Mouse (Mus musculus) thymus, adult 2 months (tissue): ENCODE measurements at regions not wholly inside any gene's neighbourhood (a gene's known extent, or its start where the extent isn't known, plus 50 kb on each side); places are given as distances from the start of the nearest gene placed in this dataset.

Source experiments
- DNase-seq: peaks from one replicate; pipeline ENCODE4 v3.0.0; 2021
- H3K27ac ChIP-seq: fragments of 200-500 bp; 2 replicates; pipeline ENCODE4 v1.5.1; 2012; ENCODE audit warnings: low read length, control low read depth; ENCODE audit not compliant: control insufficient read depth, insufficient read depth
- H3K27me3 ChIP-seq: fragments of 200-500 bp; 2 replicates; pipeline ENCODE4 v1.6.1; 2012; ENCODE audit warnings: mild to moderate bottlenecking, low read length, moderate library complexity, mixed read lengths; ENCODE audit not compliant: control insufficient read depth, insufficient read depth
- H3K36me3 ChIP-seq: fragments of 200-500 bp; 2 replicates; pipeline ENCODE4 v1.6.1; 2012; ENCODE audit warnings: mild to moderate bottlenecking, low read length, moderate library complexity; ENCODE audit not compliant: control insufficient read depth, insufficient read depth
- H3K4me1 ChIP-seq: fragments of 200-500 bp; replicated peaks from 2 replicates; pipeline ENCODE4 v1.6.1; 2012; ENCODE audit warnings: low read length; ENCODE audit not compliant: control insufficient read depth, insufficient read depth
- H3K4me3 ChIP-seq: fragments of 200-500 bp; 2 replicates; pipeline ENCODE4 v1.5.1; 2012; ENCODE audit warnings: mild to moderate bottlenecking, low read length, control low read depth, moderate library complexity; ENCODE audit not compliant: control insufficient read depth, insufficient read depth
- CTCF ChIP-seq: fragments of 200-500 bp; IDR thresholded peaks from 2 replicates; pipeline ENCODE4 v1.5.1; 2012; ENCODE audit warnings: mild to moderate bottlenecking, control low read depth, low read length, moderate library complexity, borderline replicate concordance; ENCODE audit not compliant: control insufficient read depth, poor library complexity, insufficient read depth; ENCODE audit errors: extremely low read depth
- POLR2A ChIP-seq: fragments of 200-500 bp; IDR thresholded peaks from 2 replicates; pipeline ENCODE4 v1.6.1; 2012; ENCODE audit warnings: mild to moderate bottlenecking, low read length, control low read depth, moderate library complexity; ENCODE audit not compliant: control insufficient read depth, poor library complexity, insufficient read depth; ENCODE audit errors: extremely low read depth
- WGBS: fragments of 180-500 bp; shearing (Covaris S2); methylation state at CpG from one replicate; pipeline ENCODE4 v1.1.7; 2018; 5-methylcytosine and 5-hydroxymethylcytosine counted together

DNA sequence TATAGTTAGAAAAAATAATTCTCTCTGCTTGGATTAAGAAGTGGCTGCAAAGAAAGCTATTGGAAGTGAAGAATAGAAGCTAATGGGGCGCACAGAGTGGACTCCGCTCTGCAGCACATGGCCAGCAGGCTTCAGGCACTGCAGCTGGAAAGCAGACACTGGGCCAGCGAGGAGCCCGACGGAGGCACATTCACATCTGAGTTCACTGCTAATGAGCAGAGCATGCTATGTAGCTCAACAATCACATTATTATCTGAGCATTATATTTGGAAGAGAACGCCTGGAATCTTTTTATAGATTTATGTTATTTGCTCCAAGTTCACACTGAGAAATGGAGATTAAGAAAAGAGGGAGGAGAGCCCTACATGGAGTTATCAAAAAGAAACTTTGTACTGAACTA lies 752.8 kb downstream of the Adgrl2 start:
- H3K4me3 ChIP-seq = no peak overlapping the region
- no peak for DNase-seq
- TF ChIP-seq POLR2A (no peak), CTCF (no peak)
- no peaks in the 10 kb centered on the region for H3K4me1 ChIP-seq
- H3K36me3 ChIP-seq = no peaks in the 10 kb centered on the region
- 95% methylated on average over 6 of the region's 6 CpGs for WGBS
- H3K27me3 ChIP-seq = no peaks in the 10 kb centered on the region
- no peak overlapping the region for H3K27ac ChIP-seq

DNA sequence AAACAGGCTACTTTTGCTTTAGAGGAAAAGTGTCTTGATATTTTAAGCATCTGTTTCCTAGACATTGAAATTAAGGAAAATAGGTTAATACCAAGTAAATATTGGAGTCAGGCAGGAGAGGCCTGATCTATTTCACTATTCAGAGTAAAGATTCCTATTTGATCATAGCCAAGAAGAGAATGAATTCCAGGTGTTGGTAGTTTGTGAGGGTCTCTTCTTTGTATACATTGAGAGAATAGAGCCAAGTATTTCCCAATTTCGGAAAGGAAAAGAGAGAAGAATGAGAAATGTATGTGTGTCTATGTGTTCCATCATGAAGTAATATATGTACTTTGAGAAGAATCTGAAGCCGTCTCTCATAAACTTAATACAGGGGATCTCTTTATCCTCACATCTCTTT lies 756.7 kb downstream of the Adgrl2 start:
- Histone ChIP-seq H3K27ac (no peak overlapping the region), H3K4me3 (no peak overlapping the region), H3K4me1 (no peaks in the 10 kb centered on the region), H3K27me3 (no peaks in the 10 kb centered on the region), H3K36me3 (no peaks in the 10 kb centered on the region)
- WGBS = 95% methylated on average over 2 of the region's 2 CpGs
- no peak for DNase-seq
- no peak for TF ChIP-seq CTCF
- TF ChIP-seq POLR2A = no peak

DNA sequence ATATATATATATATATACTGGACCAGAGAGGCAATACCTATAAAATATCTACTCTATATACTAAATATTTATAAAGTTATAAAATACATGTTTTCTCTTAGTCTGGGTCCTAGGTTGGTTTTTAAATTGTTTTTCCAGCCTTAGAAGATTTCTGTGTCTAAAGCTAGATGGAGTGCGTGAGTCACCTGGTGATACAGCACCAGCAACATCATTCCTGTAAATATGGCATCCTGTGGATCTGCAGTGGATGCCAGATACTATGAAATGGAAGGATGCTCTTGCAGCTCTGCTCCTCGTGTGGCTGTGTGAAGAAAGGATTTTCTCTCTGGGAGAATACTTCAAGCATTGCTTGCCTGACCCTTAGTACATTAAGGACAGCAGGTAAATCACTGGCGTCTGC lies 761.2 kb downstream of the Adgrl2 start:
- no peaks in the 10 kb centered on the region for H3K4me1 ChIP-seq
- DNase-seq = no peak
- no peaks in the 10 kb centered on the region for H3K36me3 ChIP-seq
- no peak overlapping the region for H3K4me3 ChIP-seq
- no peak overlapping the region for H3K27ac ChIP-seq
- no peak for TF ChIP-seq POLR2A
- TF ChIP-seq CTCF = no peak
- 87% methylated on average over 3 of the region's 3 CpGs for WGBS
- no peaks in the 10 kb centered on the region for H3K27me3 ChIP-seq

DNA sequence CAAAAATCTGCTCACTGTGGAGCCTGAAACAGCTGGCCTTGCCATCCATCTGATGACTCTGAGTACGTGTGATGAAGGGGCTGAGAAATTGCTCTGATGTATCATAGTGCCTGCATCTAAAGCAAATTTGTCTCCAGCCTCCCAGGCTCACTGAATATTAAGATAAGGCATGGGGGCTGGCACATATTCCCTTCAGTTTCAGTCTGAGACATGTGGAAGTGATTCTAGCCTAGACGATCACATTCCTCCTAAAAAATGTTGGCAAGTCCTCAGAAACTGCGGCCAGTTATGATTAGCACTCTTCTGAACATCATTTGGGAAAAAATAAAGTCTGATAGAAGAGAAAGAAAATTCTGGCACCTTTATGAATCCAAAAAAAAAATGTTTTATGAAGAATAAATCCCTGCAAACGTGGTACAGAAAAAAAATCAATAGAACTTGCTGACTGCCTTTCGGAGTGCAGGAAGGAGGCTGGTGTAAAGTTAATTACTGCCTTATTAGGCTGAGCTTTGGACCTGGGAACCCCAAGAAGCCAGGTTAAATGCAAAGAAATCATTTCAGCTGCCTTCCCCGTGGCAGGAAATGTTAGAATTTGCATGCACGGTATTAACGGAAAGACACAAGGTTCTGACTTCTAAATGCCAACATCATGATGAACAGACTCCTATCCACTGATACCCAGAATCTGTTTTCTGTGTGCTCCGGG lies 762.2 kb downstream of the Adgrl2 start:
- no peak overlapping the region for H3K27ac ChIP-seq
- no peaks in the 10 kb centered on the region for H3K27me3 ChIP-seq
- no peaks in the 10 kb centered on the region for H3K36me3 ChIP-seq
- TF ChIP-seq POLR2A (no peak), CTCF (no peak)
- H3K4me3 ChIP-seq = no peak overlapping the region
- no peaks in the 10 kb centered on the region for H3K4me1 ChIP-seq
- no peak for DNase-seq
- WGBS = 83% methylated on average over 9 of the region's 9 CpGs

DNA sequence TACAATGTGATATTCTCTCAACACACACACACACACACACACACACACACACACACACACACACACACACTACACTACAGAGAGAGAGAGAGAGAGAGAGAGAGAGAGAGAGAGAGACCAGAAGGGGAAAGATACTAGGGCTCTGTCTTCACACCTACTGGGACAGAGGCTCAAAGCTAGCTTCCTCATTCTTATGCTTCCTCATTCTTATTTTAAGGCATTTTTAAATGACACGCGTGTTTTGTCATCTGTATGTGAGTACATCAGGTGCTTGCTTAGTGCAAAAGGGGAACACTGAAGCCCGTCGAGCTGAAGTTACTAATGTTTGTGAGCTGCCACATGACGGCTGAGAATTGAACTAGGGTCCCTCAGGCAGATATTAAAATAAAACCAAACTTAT lies 769.5 kb downstream of the Adgrl2 start:
- TF ChIP-seq POLR2A (no peak), CTCF (no peak)
- H3K36me3 ChIP-seq = no peaks in the 10 kb centered on the region
- DNase-seq = no peak
- H3K27ac ChIP-seq = no peak overlapping the region
- H3K27me3 ChIP-seq = no peaks in the 10 kb centered on the region
- no peak overlapping the region for H3K4me3 ChIP-seq
- WGBS = 20% methylated on average over 5 of the region's 5 CpGs
- no peaks in the 10 kb centered on the region for H3K4me1 ChIP-seq

DNA sequence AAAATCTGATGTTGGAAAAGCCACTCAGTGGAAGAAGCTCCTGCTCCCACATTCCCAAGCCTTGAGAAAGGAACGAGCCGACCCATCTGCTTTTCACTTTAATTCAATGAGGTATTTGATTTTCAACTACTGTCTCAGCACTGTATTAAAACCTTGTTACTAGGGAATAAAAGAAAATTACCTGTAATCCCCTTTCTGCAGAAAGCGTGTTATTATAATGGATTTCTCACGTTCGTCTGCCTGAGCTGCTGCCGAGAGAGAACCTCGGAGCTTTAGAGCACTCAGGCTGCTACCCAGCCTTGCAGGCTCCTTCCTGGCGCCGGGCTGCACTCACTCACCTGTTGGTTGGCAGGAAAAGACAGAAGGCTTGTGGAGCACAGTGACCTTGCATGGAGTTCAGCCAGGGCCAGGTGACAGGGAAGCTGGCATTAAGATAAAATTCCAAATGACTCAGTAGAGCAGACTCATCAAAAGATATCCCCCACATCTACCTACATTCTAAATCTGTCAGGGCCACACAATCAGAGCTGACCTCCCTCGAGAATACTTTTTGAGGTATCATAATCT lies 770.2 kb downstream of the Adgrl2 start:
- Histone ChIP-seq H3K4me3 (no peak overlapping the region), H3K36me3 (no peaks in the 10 kb centered on the region), H3K4me1 (no peaks in the 10 kb centered on the region), H3K27me3 (no peaks in the 10 kb centered on the region), H3K27ac (no peak overlapping the region)
- 89% methylated on average over 10 of the region's 10 CpGs for WGBS
- no peak for TF ChIP-seq CTCF
- DNase-seq = no peak

DNA sequence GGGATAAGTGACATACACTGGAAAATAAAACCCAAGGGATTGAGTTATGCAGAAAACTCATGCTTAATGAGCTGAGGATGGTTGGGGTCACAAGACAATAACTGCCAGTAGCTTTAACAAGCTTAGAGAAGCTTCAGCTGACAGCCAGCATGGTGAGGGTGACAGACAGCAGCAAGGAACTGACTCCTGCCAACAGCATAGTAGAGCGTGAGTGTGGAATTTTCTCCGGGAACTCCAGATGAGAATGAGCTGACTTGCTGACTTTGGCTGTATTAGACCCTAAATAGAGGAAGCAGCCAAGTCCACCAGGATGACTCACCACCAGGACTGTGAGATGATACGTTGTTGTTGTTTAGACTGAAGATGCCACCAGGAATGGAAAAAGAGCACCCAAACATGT lies 788.2 kb downstream of the Adgrl2 start:
- WGBS = 88% methylated on average over 3 of the region's 3 CpGs
- no peak for TF ChIP-seq CTCF
- no peak for TF ChIP-seq POLR2A
- H3K4me1 ChIP-seq = no peaks in the 10 kb centered on the region
- H3K27me3 ChIP-seq = no peaks in the 10 kb centered on the region
- no peak overlapping the region for H3K4me3 ChIP-seq
- no peak for DNase-seq
- H3K27ac ChIP-seq = no peak overlapping the region
- H3K36me3 ChIP-seq = no peaks in the 10 kb centered on the region
